Mouse (Mus musculus): ENCODE results near the gene Mcm9. TPM values are rescaled to one million over a fixed set of nuclear protein-coding genes. Genes with fewer than 3 reads are reported as not detected.

Mcm9 gene
- total and polyA plus RNA-seq, 3 experiments: 1.3 to 4.0 (median 2.3) TPM

DNA sequence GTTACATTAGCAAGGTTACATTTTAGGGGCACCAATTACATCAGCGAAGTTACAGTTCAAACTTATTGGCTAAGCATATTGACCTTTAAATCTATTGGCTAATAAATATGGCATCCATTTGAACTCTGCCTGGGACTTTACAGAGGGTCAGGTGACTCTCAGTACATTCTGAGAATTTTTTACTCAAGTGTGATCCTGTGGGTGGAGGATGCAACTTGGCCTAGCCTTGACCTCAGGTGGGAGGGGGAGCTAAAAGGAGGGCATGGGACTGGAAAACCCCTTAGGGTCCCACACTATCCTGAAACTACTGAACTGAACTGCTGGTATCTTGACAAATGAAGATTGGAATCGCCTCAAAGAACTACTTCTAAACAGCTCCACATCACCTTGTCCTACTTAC, 103.9 kb downstream of the Mcm9 start:
- H3K9ac ChIP-seq (ENCODE audit: low read depth, low read length): no peak overlapping the region
- intact Hi-C loops (cut with DNase I): loop anchor here (5.0 kb wide), 1 partner anchor 259 kb away; no protein-coding TSS in a partner anchor
- H3K27ac ChIP-seq: no peak overlapping the region
- no peaks in the 10 kb centered on the region for H3K79me2 ChIP-seq (replicated peaks; ENCODE audit: control insufficient read depth, insufficient read depth, low read length)
- H3K27me3 ChIP-seq (ENCODE audit: control insufficient read depth, insufficient read depth, low read length): no peaks in the 10 kb centered on the region
- 93% methylated on average over 2 of the region's 2 CpGs for WGBS
- no peak overlapping the region for H3K4me3 ChIP-seq
- TF ChIP-seq POLR2A (IDR thresholded peaks at IDR 0.05; ENCODE audit: insufficient read depth, low read depth, low read length): no peak
- TF ChIP-seq EP300 (IDR thresholded peaks at IDR 0.05; ENCODE audit: insufficient read depth, low read depth, low read length): no peak
- TF ChIP-seq CTCF (IDR thresholded peaks at IDR 0.05): no peak
- no peak for DNase-seq
- H3K36me3 ChIP-seq (ENCODE audit: control insufficient read depth, insufficient read depth, low read length): no peaks in the 10 kb centered on the region
- H3K4me1 ChIP-seq (ENCODE audit: control insufficient read depth, insufficient read depth, low read length): no peaks in the 10 kb centered on the region; the same call in none of the 2 replicates

DNA sequence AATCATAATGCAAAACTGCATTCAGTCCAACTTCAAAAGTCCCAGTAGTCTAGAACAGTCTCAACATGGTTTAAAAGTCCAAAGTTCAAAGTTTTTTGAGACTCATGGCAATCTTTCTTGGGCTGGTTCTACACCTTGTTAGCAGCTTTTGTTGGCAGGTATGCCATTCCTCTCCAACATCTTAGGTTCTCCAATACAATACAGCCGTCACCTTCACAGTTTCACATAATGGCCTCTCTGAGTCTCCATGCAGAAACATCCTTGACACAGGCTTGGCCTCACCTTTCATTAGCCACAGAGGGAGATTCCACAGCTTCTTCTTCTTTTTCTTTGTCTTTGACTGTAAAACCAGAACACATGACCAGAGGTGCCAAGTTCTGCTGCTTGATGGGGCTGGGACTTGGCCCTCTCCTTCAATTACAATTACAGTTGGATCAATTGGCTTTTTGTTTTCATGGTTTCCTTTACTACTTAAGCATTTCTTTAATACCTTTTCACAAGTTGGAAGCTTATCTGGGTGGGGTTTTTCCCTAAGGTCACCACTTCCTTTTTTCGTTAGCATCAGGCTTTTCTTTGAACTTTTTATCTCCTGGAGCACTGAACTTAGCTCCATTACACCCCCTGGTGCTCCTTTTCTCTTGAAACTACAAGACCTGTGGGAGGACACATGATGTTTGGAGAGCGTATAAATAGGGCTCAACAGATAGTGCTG, 104.8 kb downstream of the Mcm9 start:
- DNase-seq: no peak
- intact Hi-C loops (cut with DNase I): loop anchor here (5.0 kb wide), 1 partner anchor 258 kb away; no protein-coding TSS in a partner anchor
- Histone ChIP-seq H3K9ac (ENCODE audit: low read depth, low read length) (no peak overlapping the region), H3K4me1 (ENCODE audit: control insufficient read depth, insufficient read depth, low read length) (no peaks in the 10 kb centered on the region; the same call in none of the 2 replicates), H3K27me3 (ENCODE audit: control insufficient read depth, insufficient read depth, low read length) (no peaks in the 10 kb centered on the region), H3K79me2 (replicated peaks; ENCODE audit: control insufficient read depth, insufficient read depth, low read length) (no peaks in the 10 kb centered on the region), H3K4me3 (no peak overlapping the region), H3K27ac (no peak overlapping the region), H3K36me3 (ENCODE audit: control insufficient read depth, insufficient read depth, low read length) (no peaks in the 10 kb centered on the region)
- WGBS: 67% methylated on average over 3 of the region's 3 CpGs
- TF ChIP-seq EP300 (IDR thresholded peaks at IDR 0.05; ENCODE audit: insufficient read depth, low read depth, low read length) (no peak), CTCF (IDR thresholded peaks at IDR 0.05) (peak; percentile 45), POLR2A (IDR thresholded peaks at IDR 0.05; ENCODE audit: insufficient read depth, low read depth, low read length) (no peak)

DNA sequence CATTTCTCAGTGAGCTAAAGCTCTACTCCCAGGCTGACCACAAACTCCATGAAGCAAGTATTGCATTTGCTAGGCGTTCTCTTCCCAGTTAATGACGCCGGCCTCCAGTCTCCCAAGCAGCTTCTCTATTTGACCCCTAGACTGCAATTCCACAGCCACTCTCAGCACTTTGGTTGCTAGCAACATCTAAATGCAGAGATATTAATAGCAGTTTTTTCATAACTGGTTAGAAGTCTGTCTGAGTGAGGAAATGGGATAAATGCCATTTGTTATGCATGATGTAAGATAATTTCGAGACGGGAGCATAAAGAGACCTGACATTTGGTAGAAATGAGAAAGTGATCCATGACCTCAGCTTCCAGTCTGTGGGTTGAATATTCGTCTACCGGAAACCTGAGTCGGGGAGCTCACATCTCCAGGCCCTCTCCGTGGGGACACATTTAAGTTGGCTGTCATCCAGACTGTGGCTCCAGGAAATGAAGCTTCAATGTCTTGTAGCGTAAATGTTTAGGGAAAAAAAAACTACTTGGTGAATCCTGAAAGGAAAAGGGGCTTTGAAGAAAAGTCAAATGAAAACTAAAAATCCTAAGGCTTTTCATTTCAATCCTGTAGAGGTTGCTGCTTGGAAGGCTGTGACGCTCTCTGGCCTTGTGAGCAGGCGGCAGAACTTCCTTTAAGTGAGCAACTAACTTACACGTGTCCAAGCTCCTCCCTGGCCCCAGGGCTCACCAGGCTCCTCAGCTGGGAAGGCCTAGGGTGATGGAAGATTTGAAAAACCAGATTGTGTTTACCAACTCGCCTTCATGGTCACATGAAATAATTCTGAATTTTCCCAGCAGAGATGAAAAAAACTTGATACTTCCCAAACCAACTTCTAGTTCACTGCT, 110.9 kb downstream of the Mcm9 start:
- H3K27me3 ChIP-seq (ENCODE audit: control insufficient read depth, insufficient read depth, low read length): no peaks in the 10 kb centered on the region
- TF ChIP-seq POLR2A (IDR thresholded peaks at IDR 0.05; ENCODE audit: insufficient read depth, low read depth, low read length) (no peak), EP300 (IDR thresholded peaks at IDR 0.05; ENCODE audit: insufficient read depth, low read depth, low read length) (no peak), CTCF (IDR thresholded peaks at IDR 0.05) (no peak)
- H3K9ac ChIP-seq (ENCODE audit: low read depth, low read length): no peak overlapping the region
- WGBS: 24% methylated on average over 14 of the region's 14 CpGs
- H3K4me1 ChIP-seq (ENCODE audit: control insufficient read depth, insufficient read depth, low read length): peaks cover 7% of the 10 kb centered on the region
- H3K36me3 ChIP-seq (ENCODE audit: control insufficient read depth, insufficient read depth, low read length): no peaks in the 10 kb centered on the region; the same call in 1 of the 2 replicates
- peak; percentile 35 to 39 for DNase-seq
- H3K4me3 ChIP-seq: 0 out of 2 replicates have a peak overlapping the region, but pooled peaks have one; percentile 8
- no peaks in the 10 kb centered on the region for H3K79me2 ChIP-seq (replicated peaks; ENCODE audit: control insufficient read depth, insufficient read depth, low read length)
- intact Hi-C loops (cut with DNase I): no loop called here
- peak overlapping the region; percentile 51 for H3K27ac ChIP-seq

DNA sequence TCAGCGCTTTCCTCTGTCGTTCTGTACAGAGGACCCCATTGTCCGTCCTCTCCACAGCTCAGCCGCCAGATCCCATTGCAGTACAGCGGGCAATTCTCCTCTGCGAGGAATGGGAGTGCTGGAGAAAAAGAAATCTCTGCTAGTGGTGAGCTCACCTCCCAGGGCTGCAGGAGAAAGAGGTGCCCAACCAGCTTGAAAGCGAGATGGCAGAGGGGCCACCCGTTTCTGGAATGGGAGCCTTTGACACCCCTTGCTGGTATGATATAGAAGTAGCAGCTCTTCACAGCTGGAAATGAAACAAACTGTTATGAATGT, 111.7 kb downstream of the Mcm9 start:
- Histone ChIP-seq H3K9ac (ENCODE audit: low read depth, low read length) (no peak overlapping the region), H3K4me3 (no peak overlapping the region), H3K79me2 (replicated peaks; ENCODE audit: control insufficient read depth, insufficient read depth, low read length) (no peaks in the 10 kb centered on the region), H3K27ac (peak overlapping the region; percentile 51), H3K27me3 (ENCODE audit: control insufficient read depth, insufficient read depth, low read length) (no peaks in the 10 kb centered on the region), H3K36me3 (ENCODE audit: control insufficient read depth, insufficient read depth, low read length) (no peaks in the 10 kb centered on the region; the same call in 1 of the 2 replicates), H3K4me1 (ENCODE audit: control insufficient read depth, insufficient read depth, low read length) (peaks cover 7% of the 10 kb centered on the region)
- 53% methylated on average over 8 of the region's 8 CpGs for WGBS
- no peak for TF ChIP-seq EP300 (IDR thresholded peaks at IDR 0.05; ENCODE audit: insufficient read depth, low read depth, low read length)
- no peak for TF ChIP-seq POLR2A (IDR thresholded peaks at IDR 0.05; ENCODE audit: insufficient read depth, low read depth, low read length)
- no peak for TF ChIP-seq CTCF (IDR thresholded peaks at IDR 0.05)
- DNase-seq: no peak
- intact Hi-C loops (cut with DNase I): no loop called here

DNA sequence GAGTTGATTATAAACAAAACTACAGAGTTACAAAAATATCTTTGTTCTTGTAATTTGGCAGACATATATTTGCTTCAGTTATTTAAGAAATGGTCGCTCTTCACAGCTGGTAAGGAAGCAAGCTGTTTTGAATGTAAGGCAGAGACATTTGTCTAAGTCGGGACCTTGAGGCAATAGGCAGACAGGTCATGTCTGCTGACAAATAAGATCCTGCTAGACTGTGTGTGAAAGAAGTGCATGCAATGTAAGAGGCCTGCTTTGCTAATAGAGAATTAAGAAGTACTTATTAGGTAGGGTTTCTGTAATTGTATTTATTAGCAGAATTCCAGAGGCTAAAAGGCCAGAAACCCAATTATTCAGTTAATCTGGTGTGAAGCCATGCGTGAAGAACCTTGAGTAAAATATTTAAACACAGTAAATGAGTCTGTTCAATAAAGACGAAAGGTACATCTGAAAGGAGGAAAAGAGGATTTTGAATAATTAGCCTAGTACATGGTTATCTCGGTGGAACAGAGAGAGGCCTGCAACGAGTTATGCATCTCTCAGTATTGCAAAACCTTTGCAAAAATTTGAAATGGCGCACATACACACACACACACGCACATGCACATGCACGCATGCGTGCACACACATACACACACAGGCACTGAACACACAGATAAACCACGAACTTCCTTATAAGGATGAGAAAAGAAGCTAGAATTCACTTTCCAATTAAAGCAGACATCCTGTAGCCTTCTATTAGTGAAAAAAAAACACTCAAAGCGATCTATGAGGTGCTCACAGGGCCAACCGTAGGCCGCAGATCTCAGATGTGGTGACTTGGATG, 112.3 kb downstream of the Mcm9 start:
- H3K36me3 ChIP-seq (ENCODE audit: control insufficient read depth, insufficient read depth, low read length): no peaks in the 10 kb centered on the region; the same call in 1 of the 2 replicates
- no peaks in the 10 kb centered on the region for H3K27me3 ChIP-seq (ENCODE audit: control insufficient read depth, insufficient read depth, low read length)
- H3K4me3 ChIP-seq: no peak overlapping the region
- DNase-seq: no peak
- no peak for TF ChIP-seq POLR2A (IDR thresholded peaks at IDR 0.05; ENCODE audit: insufficient read depth, low read depth, low read length)
- TF ChIP-seq CTCF (IDR thresholded peaks at IDR 0.05): no peak
- no peak for TF ChIP-seq EP300 (IDR thresholded peaks at IDR 0.05; ENCODE audit: insufficient read depth, low read depth, low read length)
- H3K27ac ChIP-seq: no peak overlapping the region; the same call in 1 of the 2 replicates
- H3K9ac ChIP-seq (ENCODE audit: low read depth, low read length): no peak overlapping the region
- peaks cover 7% of the 10 kb centered on the region for H3K4me1 ChIP-seq (ENCODE audit: control insufficient read depth, insufficient read depth, low read length)
- intact Hi-C loops (cut with DNase I): no loop called here
- WGBS: 83% methylated on average over 14 of the region's 14 CpGs
- H3K79me2 ChIP-seq (replicated peaks; ENCODE audit: control insufficient read depth, insufficient read depth, low read length): no peaks in the 10 kb centered on the region
